Mouse (Mus musculus): Measurements from ENCODE around the gene Farp1.

DNA sequence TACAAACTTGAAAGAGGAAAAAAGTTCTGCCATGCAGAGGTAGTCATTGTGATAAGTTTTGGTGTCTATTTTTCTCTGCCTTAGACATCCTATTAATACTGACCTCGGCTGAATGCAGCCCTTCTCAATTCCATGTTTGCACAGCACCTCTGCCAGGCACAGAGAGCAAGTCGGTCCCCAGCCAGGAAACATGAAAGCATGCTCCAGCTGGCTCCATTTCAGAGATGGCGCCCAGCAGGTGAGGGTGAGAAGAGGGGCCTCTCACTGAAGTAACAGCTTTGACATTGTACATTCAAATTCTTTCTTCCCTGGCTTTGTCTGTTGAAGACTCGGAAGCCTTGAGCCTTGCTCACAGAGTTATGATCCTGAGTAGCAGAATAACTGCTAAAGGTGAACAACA, 140.9 kb downstream of the Farp1 start:
- TF ChIP-seq CTCF (IDR thresholded peaks at IDR 0.05; ENCODE audit: low read depth, low read length) = no peak
- TF ChIP-seq POLR2AphosphoS5 (IDR thresholded peaks at IDR 0.05; ENCODE audit: insufficient replicate concordance, low read depth, low read length) = no peak
- no peak for TF ChIP-seq GATA1 (IDR thresholded peaks at IDR 0.05; ENCODE audit: borderline replicate concordance, low read length)

Data from G1E (cell line).